Mouse (Mus musculus) ES-E14 (cell line): Measurements from ENCODE around the gene 1700020L24Rik.

Experiments
- CHD2 ChIP-seq: IDR thresholded peaks from 2 replicates; pipeline ENCODE4 v1.6.1; 2014; ENCODE audit warnings: mild to moderate bottlenecking, low read depth, low read length, inconsistent platforms
- HCFC1 ChIP-seq: IDR thresholded peaks from 2 replicates; pipeline ENCODE4 v1.6.1; 2012; ENCODE audit warnings: low read length, inconsistent platforms, borderline replicate concordance; ENCODE audit not compliant: insufficient read depth
- MAFK ChIP-seq: IDR thresholded peaks from 2 replicates; pipeline ENCODE4 v1.6.1; 2014; ENCODE audit warnings: mild to moderate bottlenecking, low read depth, low read length, inconsistent platforms; ENCODE audit not compliant: insufficient read depth
- ZC3H11A ChIP-seq: IDR thresholded peaks from 2 replicates; pipeline ENCODE4 v1.6.1; 2012; ENCODE audit warnings: low read depth, mild to moderate bottlenecking, inconsistent platforms, low read length, borderline replicate concordance
- ZNF384 ChIP-seq: IDR thresholded peaks from 2 replicates; pipeline ENCODE4 v1.6.1; 2012; ENCODE audit warnings: low read depth, low read length, inconsistent platforms

DNA sequence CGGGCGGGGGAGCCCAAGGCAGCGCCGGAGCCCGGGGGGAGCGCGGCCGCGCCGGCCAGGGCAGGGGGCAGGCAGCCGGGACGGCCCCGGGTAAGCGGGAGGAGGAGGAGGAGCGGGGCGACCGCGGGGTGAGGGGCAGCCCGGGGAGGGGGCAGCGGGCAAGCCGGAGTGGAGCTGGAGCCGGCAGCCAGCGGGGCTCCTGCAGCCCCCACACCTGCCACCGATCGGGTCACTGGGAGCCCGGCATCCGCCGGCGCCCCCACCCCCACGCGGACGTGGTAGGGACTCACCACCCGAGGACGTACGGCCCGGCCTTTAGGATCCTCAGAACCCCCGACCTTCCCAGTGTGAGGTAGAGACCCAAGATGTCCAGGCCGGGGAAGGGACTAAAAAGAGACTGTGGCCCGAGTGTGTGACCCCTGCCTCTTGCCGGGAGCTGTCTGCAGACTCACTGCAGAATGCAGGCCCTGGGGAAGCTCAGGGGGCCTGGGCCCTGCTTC is 27.6 kb upstream of the 1700020L24Rik start:
- TF ChIP-seq HCFC1 (no peak), CHD2 (no peak), ZC3H11A (no peak), MAFK (no peak), ZNF384 (no peak)
